Mouse (Mus musculus): Measurements from ENCODE around the gene Eng. TPM values are rescaled to one million over a fixed set of nuclear protein-coding genes. Genes with fewer than 3 reads are reported as not detected.

The Eng gene
- total RNA-seq, 1 experiment from 2014 or later = 24.0 TPM

DNA sequence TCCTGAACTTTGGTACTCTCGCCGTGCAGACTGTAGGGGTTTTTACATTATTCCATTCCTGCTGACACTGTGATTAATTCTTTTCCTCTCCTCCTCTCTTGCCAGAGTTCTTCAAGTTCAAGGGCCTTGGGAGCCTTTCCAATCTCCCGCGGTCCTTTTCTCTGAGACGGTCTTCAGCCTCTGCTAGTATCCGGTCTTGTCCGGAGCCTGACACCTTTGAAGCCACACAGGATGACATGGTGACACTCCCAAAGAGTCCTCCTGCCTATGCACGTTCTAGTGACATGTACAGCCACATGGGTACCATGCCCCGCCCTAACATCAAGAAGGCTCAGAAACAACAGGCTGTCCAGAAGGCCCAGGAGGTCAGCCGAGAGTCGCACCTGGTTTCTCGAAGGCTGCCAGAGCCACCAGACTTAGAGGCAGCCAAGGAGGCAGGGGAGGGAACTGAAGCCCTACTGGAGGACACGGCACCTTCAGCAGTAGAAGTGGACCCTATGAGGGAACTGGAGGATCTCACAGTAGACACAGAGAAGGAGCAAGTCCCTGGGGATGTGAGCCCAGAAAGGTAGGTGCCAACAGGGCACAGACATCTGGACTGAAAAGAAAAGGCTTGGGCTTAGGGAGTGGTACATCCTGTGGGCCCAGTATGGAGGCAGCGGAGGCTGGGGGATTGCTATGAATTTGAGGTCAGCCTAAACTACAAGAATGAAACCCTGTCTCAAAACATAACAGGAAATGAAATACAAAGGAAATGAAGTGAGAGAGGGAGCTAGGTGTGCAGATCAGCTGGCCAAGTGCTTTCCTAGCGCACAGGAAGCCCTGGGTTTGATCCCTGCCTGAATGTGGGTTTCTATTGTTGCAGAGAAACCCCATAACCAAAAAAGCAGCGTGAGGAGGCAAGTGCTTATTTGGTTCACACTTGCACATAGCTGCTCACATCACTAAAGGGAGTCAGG lies 78.7 kb downstream of the Eng start:
- no peak for ATAC-seq (replicated peaks; ENCODE audit: low read depth, poor library complexity, severe bottlenecking)

- peak; percentile 100 for ATAC-seq (replicated peaks; ENCODE audit: low read depth, poor library complexity, severe bottlenecking)
Observed at GRCm38 (mm10) chr2:32727435-32727834, 81.0 kb downstream of the Eng start.

DNA sequence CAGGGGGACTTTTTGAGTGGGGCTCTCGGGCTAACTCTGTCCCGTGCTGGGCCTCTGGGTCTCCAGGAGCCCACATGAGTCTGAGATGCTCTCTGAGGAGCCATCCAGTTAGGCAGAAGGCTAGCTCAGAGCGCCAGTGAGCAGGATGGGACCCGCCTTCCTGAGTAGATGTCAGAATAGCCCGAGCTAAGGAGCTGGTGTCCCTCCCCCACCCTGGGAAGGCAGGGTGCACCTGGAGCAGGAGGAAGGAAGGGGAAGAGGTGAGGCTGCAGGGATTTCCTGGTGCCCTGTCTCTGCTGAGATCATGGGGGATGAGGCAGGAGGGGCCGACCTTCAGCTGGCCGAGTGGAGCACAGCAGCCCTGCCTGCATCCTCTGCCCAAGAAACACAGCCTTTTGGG lies 82.1 kb downstream of the Eng start:
- ATAC-seq (replicated peaks; ENCODE audit: low read depth, poor library complexity, severe bottlenecking) = no peak

- ATAC-seq (replicated peaks; ENCODE audit: low read depth, poor library complexity, severe bottlenecking) = no peak
Observed at GRCm38 (mm10) chr2:32729547-32729946, 83.2 kb downstream of the Eng start.

DNA sequence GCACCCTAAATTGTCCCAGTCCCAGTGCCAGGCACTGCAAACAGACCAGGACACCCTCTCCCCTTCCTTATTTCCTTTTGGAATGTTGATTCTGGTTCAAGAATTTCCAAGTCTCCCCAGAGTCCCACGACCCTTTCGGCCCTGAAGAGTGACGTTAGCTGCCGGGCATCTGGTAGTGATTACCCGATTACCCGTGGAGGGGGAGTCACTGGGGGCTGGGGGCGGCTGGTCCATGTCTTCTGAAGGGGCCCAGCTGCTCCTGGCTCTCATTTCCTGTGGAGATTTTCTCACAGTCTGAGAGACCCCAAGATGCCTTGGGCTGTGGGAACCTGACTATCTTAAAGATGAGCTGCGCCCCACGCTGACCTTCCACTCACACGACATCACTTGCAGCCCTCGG lies 84.5 kb downstream of the Eng start:
- no peak for ATAC-seq (replicated peaks; ENCODE audit: low read depth, poor library complexity, severe bottlenecking)

DNA sequence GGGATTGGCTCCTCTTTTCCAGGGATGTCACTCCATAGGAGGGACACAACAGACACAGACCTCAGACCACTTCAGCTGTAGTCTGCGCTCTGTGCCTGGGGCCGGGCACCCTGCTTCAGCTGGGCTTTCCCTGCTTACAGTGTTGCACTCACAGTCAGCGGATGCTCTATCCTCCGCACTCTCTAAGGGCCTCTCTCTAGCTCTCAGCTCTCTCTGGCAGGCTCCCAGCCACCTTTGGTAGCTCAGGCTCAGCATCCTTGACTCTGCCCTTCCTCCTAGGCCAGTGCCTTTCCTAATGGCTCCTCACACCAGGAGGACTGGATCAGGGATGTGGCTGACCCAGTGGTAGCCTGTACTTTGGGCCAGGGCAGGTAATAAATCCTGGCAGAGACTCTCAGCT lies 85.5 kb downstream of the Eng start:
- ATAC-seq (replicated peaks; ENCODE audit: low read depth, poor library complexity, severe bottlenecking) = no peak

Other genes with a start within 250 kb of the Eng start
- gene Naif1, start 196.1 kb upstream of the Eng start, total RNA-seq (2017) = 2.8 and 3.3 TPM in 2 replicates
- 7.9 and 12.7 TPM in 2 replicates for gene Slc25a25, start 195.2 kb upstream of the Eng start, total RNA-seq (2017)
- gene Fam102a, start 111.3 kb upstream of the Eng start, total RNA-seq (2017) = 3.6 and 3.9 TPM in 2 replicates
- 37.1 and 40.5 TPM in 2 replicates for gene Dpm2, start 75.7 kb upstream of the Eng start, total RNA-seq (2017)
- gene Pip5kl1, start 71.8 kb upstream of the Eng start, total RNA-seq (2017) = not detected in 2 replicates
- not detected in 2 replicates for gene 9430097D07Rik, start 70.9 kb upstream of the Eng start, total RNA-seq (2017)
- 25.7 and 28.8 TPM in 2 replicates for gene St6galnac4, start 59.5 kb upstream of the Eng start, total RNA-seq (2017)
- 12.7 and 22.9 TPM in 2 replicates for gene St6galnac6, start 46.9 kb upstream of the Eng start, total RNA-seq (2017)
- 3.5 TPM in 2 replicates for gene Ak1, start 24.8 kb upstream of the Eng start, total RNA-seq (2017)
- 27.2 and 39.8 TPM in 2 replicates for gene Fpgs, start 57.5 kb downstream of the Eng start, total RNA-seq (2017)
- 48.2 and 61.3 TPM in 2 replicates for gene Cdk9, start 66.5 kb downstream of the Eng start, total RNA-seq (2017)
- 13.7 and 19.3 TPM in 2 replicates for gene Sh2d3c, start 74.5 kb downstream of the Eng start, total RNA-seq (2017)
- not detected in 2 replicates for gene 6330409D20Rik, start 94.4 kb downstream of the Eng start, total RNA-seq (2017)
- 19.2 and 19.9 TPM in 2 replicates for gene Tor2a, start 110.6 kb downstream of the Eng start, total RNA-seq (2017)
- not detected in 2 replicates for gene Ttc16, start 129.0 kb downstream of the Eng start, total RNA-seq (2017)
- gene Ptrh1, start 129.2 kb downstream of the Eng start, total RNA-seq (2017) = 1.3 and 4.0 TPM in 2 replicates
- not detected in 2 replicates for gene Cfap157, start 137.8 kb downstream of the Eng start, total RNA-seq (2017)
- gene Stxbp1, start 200.7 kb downstream of the Eng start, total RNA-seq (2017) = 7.4 and 9.1 TPM in 2 replicates
- gene Fam129b, start 229.5 kb downstream of the Eng start, total RNA-seq (2017) = 13.1 TPM in 2 replicates

Measured in common myeloid progenitor, adult 5-6 weeks (primary cell).